Mouse (Mus musculus) bone marrow, adult 2 months (tissue): Measurements from ENCODE around the gene Gm15085. TPM values are rescaled to one million over a fixed set of nuclear protein-coding genes. Genes with fewer than 3 reads are reported as not detected.
"Not testable (repeated sequence)": the region's sequence is repeated elsewhere in the genome, so short reads cannot be mapped to it uniquely, and the experiment has no call there.

Experiments
- H3K27ac ChIP-seq: fragments of 200-500 bp; 2 replicates; pipeline ENCODE4 v1.5.1; 2012; ENCODE audit warnings: low read depth, mild to moderate bottlenecking, control low read depth, inconsistent platforms, low read length; ENCODE audit not compliant: control insufficient read depth, poor library complexity, insufficient read depth
- H3K4me1 ChIP-seq: fragments of 200-500 bp; 2 replicates; pipeline ENCODE4 v1.6.1; 2011; ENCODE audit warnings: low read length; ENCODE audit not compliant: control insufficient read depth, insufficient read depth
- H3K4me3 ChIP-seq: fragments of 200-500 bp; replicated peaks from 2 replicates; pipeline ENCODE3; 2011; ENCODE audit warnings: mild to moderate bottlenecking, low read depth, low read length, control low read depth; ENCODE audit not compliant: control insufficient read depth
- WGBS: fragments of 180-500 bp; shearing (Covaris S2); methylation state at CpG from one replicate; pipeline ENCODE4 v1.1.7; 2018; 5-methylcytosine and 5-hydroxymethylcytosine counted together
- polyA plus RNA-seq: library from polyadenylated mRNA; stranded (reverse); fragments of >200 nt; gene quantifications from 2 replicates; pipeline ENCODE4 v1.2.4, GENCODE M21; 2011; ENCODE audit warnings: low replicate concordance; ENCODE audit not compliant: missing spikeins, insufficient read depth, insufficient read length

Gm15085 gene
- polyA plus RNA-seq = not detected in 2 replicates

DNA sequence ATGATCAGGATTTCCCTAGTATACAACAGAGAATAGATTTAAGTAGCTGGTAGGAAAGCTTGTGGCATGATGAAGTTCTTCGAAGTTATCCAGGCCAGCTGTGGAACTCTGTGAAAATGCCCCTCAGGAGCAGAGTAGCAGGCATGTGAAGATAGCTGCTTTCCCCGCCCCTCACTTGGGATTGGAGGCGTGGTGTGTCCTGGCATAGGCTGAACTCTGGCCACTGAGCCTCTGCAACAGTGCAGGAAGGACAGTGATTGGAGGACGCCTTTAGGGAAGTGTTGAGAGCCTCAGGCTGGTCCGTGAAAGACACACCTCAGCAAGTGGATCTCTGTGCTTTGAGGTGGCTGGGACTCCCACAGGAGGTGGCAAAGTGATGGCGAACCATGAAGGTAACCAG is at the start of gene Gm15085:
Gene Gm15085 (plus strand): TSS at position 301 of the 400 bp plus-strand sequence.
- WGBS = no CpG with 5 or more reads among the region's 6 CpGs
- H3K27ac ChIP-seq, H3K4me1 ChIP-seq, H3K4me3 ChIP-seq: not testable (repeated sequence)

Other genes starting within 250 kb of the Gm15085 start
- not detected in 2 replicates for gene Gm15093, start 175.2 kb upstream of the Gm15085 start, polyA plus RNA-seq
- not detected in 2 replicates for gene Gm10439, start 147.0 kb downstream of the Gm15085 start, polyA plus RNA-seq